Mouse (Mus musculus) lung, postnatal 0 days (tissue): Measurements from ENCODE around the gene Ankrd6.

Experiments
- CTCF ChIP-seq: IDR thresholded peaks from 2 replicates; pipeline ENCODE4 v1.5.1; 2016; ENCODE audit warnings: antibody characterized with exemption, mild to moderate bottlenecking
- EP300 ChIP-seq: IDR thresholded peaks from 2 replicates; pipeline ENCODE4 v1.6.1; 2016; ENCODE audit warnings: antibody characterized with exemption, mild to moderate bottlenecking, control low read depth

DNA sequence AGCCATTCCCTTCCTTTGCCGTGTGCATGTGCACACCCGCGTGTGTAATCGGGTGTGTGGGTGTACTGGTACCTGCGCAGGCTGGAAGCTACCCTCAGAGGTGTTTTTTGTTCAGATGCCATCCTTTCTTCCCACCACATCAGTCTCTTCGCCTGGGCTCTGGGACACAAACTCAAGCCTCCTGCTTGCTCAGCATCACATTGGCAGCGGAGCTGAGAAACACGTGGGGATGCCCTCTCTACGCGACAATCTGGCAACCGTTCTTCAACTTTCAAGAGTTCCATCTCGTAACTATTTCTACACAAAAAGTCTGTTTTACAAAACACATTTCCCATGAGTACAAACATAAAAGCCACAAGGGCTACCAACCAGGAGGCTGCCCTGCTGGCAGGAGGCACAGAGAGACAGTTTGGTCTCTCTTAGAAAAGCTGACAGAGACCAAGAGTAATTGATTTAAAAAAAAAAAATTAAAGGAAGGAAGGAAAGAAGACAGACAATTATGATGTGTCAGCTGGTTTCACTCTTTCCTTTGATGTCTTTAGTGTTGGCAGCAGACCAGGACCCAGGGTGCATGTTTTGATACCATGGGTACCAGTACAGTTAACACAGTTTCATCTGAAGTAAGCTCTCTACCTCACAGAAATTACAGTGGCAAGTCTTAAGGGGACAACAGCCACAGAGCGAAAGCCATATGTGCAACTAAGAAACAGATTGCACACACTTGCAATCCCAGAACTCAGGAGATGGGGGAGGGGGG is 21.8 kb downstream of the Ankrd6 start:
- no peak for TF ChIP-seq CTCF
- no peak for TF ChIP-seq EP300
